Mouse (Mus musculus) kidney, adult 2 months (tissue): ENCODE measurements around the gene Nme1.

Source experiments
- CTCF ChIP-seq: fragments of 200-500 bp; conservative IDR thresholded peaks from 2 replicates; pipeline ENCODE4 v1.5.1; 2011; ENCODE audit warnings: low read depth, mild to moderate bottlenecking, control low read depth, low read length, moderate library complexity, mixed read lengths; ENCODE audit not compliant: insufficient read depth, insufficient read length
- POLR2A ChIP-seq: fragments of 200-500 bp; IDR thresholded peaks from one replicate; pipeline ENCODE4 v1.6.1; 2011; ENCODE audit warnings: low read depth, low read length, control low read depth

- TF ChIP-seq CTCF (no peak), POLR2A (no peak)
These were observed 18.3 kb downstream of the Nme1 start for GRCm38 (mm10) chr11:93950045-93950444.
